Mouse (Mus musculus): ENCODE measurements at regions not wholly inside any gene's neighbourhood (a gene's known extent, or its start where the extent isn't known, plus 50 kb on each side); places are given as distances from the start of the nearest gene placed in this dataset.
A peak's percentile ranks its signal among the peaks of the same experiment; 100 is the strongest.

DNA sequence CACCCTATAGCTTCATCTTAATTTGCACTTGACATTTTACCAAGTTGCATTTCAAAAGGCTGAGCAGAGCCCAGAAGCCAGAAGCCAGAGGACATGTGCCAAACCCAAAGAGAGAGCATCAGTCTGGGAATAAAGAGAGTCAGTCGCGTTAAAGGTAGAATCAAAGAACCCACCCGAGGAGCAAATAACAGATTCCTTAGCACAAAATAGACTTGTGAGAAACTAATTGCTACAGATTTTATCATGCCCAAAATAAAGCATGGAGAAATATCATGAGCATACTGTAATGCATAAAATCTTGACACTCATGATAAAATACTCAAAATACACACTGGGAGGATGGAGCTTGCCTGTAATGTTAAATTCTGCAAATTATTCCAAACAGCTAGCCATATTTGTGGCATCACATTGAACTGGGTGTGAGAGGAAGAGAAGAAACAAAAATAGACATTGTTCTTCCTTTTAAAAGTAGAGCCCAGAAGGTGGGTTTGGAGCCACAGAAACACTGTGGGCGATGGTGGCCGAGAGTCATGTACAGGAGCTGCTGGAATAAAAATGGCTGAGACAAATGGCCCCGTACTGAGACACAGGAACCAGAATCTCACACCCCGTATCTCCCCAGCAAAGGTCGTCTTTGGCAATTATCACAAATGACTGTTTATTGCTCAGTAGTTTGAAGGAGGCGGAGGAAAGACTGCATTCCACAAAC lies 317.2 kb downstream of the Klf6 start:
- DNase-seq (ENCODE audit: low spot score in 2 of 2): no peak

DNA sequence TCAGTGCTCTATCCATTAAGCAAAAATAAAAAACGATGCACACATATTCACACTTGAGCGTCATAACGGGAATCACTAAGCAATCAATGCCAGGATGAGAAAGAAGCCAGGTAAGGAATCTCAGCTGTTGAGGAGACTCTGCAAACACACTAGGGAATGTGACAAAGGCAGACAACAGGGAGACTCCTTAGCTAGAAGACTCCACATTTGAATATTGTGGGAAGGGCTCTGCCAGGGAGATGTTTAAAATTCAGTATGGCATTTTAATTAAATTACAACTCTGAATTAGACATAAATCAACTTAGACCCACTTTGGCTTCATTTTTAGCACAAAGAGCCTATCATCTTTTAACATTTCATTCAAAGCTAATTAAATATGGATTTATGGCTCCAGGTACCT lies 327.9 kb downstream of the Klf6 start:
- DNase-seq (ENCODE audit: low spot score in 2 of 2): no peak

DNA sequence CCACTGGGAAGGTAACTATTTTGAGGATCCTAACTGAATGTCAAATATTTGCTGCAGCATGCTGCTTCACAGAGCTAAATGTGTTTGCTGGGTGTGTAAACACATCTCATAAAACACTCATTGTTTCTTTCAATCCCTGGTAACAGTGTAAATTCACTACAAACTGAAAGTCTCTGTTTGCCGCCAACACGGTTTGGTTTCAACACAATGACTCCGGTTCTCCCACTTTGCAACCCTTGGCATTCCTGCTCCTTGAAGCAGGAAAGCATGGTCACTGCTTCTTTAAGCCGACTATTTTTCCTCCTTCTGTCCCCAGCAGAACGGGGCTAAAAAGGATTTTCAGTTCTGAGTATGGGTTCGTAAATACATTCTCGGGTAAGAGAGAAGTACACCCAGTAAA lies 328.3 kb downstream of the Klf6 start:
- DNase-seq (ENCODE audit: low spot score in 2 of 2): no peak

DNA sequence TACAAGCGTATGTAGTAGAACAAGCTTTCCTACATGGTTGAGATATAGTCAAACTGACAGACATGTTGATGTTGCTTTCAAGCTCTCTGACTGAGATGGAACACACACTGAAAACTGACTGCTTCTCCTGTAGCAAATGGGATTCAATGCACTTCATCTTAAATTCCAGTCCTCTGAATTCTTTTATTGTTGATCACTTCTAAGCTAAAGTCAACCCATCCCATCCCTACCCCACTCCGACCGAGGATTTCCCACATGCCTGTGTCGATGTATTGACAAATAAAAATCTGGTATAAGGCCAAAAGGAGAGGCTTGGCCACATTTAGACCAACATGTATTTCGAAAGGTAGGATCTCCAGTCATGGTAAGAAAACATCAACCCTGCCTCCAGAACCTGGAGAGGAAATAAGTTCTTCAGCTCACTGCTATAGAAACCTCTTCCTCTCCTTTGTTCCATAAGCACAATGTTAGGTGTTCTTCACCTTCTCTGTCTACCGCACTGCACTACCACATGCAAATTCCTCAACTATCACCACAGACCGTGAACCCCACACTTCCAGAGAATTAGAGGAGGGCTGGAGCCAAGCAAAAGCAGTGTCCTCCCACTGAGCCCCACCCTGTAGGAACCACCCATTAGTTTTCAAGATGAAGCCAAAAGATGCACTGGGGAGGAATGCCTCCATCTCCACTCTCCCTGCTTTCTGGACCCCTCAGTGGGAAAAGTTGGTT lies 330.1 kb downstream of the Klf6 start:
- DNase-seq (ENCODE audit: low spot score in 2 of 2): no peak

DNA sequence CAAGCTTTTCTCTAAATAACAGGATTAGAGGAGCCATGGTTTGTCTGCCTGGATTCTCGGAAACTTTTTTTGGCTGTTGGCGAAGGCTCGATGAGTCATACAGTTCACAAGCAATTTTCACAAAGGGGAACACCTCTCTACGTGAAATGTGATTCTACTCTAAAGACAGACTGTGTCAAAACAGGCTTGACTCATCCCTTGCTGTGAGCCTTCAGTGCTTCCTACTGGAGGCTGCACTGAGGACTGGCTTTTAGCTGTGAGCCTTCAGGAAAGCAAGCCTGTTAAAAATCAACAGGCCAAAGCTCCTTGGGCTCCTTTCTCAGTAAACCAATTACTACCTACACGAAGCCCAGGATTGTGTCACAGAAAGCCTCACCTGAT lies 330.6 kb downstream of the Klf6 start:
- peak in 1 of 2 experiments; percentile 26 for DNase-seq (ENCODE audit: low spot score in 2 of 2)

DNA sequence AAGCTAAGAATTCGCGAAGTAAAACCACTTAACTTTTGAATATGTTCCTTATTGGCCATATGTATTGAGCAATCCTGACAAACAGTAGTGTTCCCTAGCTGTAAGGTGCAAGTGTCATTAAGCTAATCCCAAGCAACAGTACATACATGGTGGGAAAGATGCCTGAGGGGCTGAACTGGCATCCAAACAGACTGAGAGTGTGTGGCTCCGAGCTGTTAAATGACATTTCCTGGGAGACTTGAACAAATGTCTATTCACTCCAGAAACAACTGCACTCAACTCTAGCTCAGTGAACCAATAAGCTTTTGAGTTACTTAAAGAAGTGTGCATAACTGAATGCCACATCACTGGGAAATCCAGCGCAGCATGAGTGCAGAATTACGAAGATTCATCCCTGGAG lies 335.4 kb downstream of the Klf6 start:
- no peak for DNase-seq (ENCODE audit: low spot score in 2 of 2)

DNA sequence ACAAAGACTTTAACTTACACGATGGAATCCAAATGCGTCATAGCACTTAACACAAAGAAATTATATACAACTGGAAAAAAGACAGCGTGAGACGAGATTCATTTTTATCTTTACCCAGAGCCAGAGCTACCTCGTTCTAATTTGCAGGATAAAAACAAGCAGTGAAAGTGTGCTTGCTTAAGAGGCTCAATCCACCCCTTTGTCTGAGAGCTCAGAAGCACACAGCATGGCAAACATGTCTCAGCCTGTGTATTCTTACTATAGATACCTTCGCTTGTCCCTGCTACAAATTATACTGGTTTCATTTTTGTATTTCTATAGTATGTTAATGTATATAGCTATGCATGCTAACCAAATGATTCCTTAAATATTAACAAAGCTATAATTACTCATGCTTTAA lies 337.8 kb downstream of the Klf6 start:
- no peak for DNase-seq (ENCODE audit: low spot score in 2 of 2)

DNA sequence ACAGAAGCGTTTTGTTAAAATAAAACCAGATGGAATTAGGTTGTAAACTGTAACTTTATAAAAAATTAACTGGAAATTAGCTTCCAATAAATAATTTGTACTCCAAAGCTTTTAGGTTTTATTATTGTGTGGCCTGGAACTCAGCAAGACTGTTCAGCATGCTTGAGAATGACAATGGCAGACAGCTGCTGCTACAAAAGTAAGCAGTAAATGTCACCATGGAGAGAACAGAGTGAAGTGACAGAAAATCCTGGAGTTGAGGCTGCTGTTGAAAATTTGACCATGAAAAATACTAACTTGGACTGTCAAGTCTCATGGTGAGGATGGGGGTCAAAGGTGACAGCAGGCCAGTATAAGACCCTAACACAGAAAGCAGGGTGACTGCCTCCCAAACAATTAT lies 340.2 kb downstream of the Klf6 start:
- DNase-seq (ENCODE audit: low spot score in 2 of 2): no peak

DNA sequence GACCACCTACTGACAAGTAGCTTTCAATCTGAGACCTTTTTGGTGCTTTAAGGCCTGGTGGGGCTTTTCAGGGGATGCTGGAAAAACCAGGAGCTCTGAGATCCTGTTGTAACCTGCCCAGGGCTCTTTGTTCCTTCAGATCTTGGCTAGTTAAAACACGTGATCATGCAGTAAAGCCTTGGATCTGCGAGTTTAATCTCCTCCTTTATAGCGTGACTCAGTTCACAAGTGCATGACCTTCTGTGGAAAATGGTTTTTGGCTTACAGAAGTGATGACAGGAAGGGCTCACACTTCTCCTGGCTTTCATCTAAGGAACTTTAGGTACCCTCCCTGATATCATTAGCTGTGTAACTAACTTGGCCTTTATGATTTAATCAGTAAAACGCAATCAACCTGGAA lies 343.1 kb upstream of the Pitrm1 start:
- no peak for DNase-seq (ENCODE audit: low spot score in 2 of 2)

DNA sequence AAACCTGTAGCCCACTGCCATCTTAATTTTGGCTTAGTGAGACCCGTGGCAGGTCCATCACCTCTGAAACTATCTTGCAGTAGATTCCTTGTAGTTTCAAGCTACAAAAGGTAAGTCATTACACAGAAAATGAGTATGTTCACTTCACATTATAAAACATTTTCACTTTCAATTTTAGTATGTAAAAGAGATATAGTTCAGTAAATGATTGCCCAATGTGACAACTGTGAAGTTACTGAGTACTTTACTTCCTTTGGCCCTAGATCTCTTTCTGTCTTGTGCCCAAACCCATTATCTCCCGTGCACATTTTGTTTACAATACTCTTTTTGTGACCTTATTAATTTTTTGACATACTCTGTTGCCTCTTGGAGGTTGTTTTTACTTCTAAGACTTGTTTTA lies 335.4 kb upstream of the Pitrm1 start:
- no peak for DNase-seq (ENCODE audit: low spot score in 2 of 2)

DNA sequence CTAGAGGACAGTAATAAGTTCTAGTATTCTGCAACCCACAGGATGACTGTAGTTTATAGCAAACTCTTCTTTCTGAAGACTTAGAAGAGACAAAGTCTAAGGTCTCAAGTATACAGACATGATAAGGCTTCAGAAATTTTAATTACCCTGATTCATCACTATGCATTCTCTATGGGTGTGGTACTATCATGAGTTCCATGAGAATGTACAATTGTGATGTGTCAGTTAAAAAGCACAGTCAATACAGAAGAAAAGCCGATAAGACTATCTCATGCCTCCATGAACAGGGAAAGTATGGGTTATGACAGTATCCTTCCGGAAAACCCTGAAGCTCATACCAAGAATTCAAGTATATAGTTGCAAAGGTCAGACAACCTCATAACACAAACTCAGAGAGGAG lies 333.8 kb upstream of the Pitrm1 start:
- DNase-seq (ENCODE audit: low spot score in 2 of 2): no peak

DNA sequence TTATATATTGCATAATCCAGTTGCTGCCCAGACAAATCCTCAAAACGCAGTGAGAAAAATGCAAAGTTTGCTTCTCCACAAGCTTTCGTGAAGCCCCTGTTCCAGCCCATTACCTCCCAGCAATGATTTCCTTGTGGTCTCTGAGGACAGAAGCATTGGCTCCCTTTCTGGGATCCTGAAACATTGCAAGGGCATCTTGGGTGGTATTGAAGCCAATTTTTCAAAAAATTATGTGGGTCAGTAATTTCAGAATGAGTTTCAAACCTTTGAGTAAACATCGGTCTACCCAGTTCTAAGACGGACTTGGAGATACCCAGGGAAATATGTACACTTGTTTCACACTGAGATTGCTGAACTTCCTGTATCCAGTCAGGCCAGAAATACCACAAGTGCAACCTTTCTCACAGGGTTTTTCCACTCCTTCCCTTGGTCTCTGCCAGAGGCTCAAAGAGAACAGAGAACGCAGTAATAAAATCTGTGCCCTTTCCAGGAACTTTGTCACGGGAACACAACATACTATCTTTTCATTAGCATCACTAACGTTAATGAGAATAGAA lies 321.8 kb upstream of the Pitrm1 start:
- no peak for DNase-seq (ENCODE audit: low spot score in 2 of 2)

DNA sequence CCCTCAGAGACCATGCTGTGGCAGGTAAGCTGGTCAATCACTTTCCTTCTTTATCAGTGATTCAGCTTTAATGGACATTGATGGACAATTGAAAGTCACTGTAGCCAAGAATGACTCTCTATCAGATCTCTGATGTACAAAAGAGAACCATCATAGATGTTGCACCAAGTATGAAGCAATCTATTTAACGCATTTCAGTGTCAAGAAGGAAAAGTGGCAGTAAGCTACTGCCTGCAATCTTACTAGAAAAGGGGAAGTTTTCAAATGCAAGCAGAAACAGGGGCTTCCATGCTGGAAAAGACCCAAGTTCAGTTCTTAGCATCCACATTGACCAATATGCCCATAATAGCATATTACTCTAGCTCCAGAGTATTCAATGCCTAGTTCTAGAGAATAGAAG lies 319.7 kb upstream of the Pitrm1 start:
- no peak for DNase-seq (ENCODE audit: low spot score in 2 of 2)

DNA sequence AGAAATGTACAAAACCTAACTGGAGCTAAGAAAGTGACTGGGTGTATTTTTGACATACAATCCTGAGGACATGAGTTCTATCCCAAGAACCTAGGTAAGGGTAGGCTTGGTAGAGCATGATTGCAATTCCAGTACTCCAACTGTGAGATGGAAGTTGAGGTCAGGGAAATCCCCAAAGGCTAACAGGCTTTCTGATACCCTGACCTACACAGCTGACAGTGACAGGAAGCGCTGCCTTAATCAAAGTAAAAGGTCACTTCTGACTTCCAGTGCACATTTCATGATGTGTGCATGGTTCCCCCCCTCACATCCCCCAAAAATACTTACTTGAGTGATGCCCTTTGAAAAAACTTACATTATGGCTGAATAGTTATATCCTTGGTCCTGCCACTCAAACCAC lies 312.6 kb upstream of the Pitrm1 start:
- no peak for DNase-seq (ENCODE audit: low spot score in 2 of 2)

DNA sequence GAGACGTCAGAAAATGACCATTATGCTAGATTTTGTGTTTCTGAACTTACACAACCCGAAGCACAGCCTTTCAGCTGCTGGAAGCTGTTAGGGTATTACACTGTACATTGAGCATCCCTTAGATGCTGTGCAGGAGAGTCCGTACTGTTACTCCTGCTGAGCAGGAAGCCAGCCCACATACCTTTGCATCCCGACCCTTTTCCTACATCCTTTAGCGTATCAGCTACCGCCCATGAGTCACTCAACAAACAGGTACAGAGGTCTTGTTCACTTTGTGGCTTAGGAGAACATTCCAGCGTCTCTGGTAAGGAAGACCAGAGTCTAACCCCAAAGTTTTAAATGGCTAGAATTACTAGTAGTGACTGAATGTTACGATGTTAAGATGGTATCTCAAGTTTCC lies 311.4 kb upstream of the Pitrm1 start:
- no peak for DNase-seq (ENCODE audit: low spot score in 2 of 2)

DNA sequence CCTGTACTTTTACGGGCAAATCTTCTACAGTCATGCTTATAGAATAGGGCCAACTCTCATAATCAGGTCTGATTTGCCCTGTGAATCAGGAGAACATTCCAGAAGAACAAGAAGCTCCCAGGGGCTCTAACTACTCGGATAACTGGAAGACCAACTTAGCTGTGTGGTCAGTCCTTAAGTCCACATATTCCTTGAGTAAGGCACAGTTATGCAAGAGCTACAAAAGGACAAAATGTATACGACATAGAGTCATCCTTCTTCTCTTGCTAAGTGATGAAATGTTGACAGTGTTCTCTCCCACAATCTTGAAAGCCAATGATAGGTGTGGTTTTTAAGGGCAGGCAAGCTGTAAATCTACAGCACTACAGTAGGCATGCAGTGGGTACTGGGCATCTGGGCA lies 310.7 kb upstream of the Pitrm1 start:
- no peak for DNase-seq (ENCODE audit: low spot score in 2 of 2)

DNA sequence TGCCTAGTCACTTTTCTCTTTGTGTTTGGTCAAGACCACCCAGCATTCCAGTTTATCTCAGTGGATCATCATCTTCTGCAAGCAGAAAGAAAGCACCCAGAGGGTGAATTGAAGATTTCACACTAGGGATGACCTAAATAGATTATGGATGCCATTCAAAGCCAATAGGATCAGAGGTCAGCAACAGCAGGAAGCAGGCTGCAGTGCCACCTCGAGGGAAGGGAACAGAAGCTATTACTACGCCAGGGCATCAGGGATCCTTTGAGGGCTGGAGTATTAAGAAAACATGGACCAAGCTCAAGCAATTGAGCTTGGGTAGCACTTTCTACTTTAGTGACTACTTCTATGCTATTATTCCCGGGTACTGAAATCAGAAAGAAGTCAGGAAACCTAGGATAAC lies 307.1 kb upstream of the Pitrm1 start:
- DNase-seq (ENCODE audit: low spot score in 2 of 2): no peak

DNA sequence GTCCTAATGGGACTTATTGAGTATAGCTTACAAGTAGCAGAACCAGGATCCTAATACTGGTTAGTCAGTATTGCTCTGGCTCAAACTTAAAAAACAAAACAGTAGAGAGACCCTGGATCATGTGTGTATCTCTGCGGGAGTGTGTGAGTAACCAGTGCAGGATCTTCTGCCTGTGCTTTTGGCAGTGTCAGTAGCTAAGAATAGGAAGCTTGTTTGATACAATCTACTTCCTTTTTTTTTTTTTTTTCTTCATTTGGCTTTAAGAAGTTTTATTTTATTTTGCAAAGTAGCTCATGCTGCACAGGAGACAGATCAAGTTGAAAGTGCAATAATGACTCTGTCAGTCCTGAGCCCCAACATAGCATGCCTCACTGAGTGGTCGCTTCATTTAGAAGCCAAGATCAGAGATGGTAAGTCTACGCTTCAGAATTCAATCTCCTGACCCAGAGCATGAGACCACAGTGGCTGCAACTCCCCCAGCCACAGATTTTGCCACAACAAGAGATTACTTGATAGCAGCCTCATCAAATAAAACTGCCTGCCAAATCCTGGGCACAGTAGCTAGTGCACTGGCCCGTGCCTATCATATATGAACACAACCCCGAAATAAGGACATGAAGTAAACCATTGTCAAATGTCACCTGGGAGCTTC lies 306.4 kb upstream of the Pitrm1 start:
- no peak for DNase-seq (ENCODE audit: low spot score in 2 of 2)

DNA sequence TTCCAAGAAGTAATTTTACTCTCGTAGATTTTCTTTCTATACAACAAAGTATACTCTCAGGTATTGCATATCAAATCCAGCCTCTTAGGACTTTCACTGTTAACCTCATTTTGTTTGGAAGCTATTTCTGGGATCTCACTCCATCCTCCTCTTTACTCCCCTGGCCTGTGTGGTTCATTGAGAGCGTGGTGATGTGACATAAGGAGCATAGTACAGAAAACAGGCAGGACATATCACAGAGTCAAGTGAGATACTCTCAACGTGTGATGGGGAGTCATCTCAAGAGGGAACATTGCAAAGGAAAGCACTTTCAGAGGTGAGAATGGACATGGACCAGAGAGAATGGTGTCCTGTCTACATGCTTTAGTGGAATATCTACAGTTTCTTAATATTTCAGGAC lies 297.8 kb upstream of the Pitrm1 start:
- DNase-seq (ENCODE audit: low spot score in 2 of 2): no peak

DNA sequence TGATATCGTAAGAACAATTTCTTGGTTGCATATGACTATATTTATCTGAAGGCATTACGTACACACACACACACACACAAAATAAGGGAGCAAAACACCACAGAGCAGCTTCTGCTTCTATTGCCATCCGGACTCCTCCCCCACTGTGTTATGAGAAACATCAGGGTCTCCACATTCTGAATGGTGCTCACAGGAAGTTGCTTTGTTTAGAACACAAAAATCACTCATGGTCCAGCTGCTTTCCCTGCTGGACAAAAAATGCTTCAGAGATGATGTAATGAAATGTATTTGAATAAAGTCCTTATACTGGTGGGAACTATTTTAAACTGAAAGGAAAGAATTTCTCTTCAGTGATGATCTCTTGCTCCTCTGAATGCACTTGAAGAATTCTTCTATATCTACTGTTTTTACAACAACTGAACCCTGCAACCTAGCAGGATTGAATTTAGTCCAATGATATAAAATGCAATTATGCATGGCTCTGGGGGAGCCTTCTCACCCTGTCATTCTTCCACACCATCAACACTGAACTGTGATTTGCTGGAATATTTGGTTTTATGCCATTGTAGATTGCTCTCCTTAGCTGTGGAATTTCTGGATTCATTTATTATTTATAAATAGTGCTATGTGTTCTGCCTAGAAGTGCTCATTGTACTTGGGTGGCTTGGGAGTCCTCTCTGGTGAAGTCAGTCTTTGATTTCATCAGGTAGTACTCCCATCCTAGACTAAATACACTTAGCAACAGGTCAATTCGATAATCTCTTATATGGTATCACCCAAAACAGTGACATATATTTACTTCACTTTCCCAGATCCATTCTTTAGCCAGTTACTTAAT lies 296.7 kb upstream of the Pitrm1 start:
- DNase-seq (ENCODE audit: low spot score in 2 of 2): no peak

DNA sequence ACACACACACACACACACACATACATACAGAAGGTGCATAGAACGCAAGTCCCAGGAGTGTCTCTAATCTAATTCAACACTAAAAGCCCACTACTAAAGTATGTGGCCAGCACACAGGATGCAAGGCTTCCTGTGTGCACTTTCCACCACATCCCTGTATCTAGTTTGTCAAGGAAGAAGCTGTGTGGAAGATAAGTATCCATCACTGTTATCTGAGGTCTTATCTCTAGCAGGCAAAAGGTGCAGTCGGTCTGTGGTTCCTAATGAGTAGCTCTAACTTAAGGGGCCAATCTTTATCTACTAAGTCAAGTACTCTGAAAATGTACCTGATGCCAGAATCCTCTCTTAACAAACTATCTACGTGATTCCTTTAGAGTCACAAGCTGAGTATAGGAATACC lies 295.8 kb upstream of the Pitrm1 start:
- no peak for DNase-seq (ENCODE audit: low spot score in 2 of 2)

DNA sequence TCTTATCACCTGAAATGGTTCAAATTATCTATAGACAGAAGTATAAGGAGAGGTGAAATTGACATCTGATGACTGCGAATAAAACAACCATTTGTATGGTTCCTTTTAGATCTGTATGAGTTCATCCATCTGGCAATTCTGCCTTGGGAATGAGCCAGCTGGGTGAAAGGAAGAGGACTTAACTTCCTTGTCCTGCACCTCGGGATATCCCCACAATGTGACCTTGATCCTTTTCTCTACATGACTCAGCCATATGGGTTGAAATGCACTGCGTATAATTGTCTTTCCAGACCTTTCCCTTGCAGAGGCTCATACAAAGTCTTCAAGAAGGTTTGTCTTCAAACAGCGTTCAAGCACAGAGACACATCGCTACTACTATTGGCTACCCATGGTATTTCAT lies 292.6 kb upstream of the Pitrm1 start:
- no peak for DNase-seq (ENCODE audit: low spot score in 2 of 2)

Measured in frontal cortex, postnatal 25 days (tissue).